Mouse (Mus musculus): ENCODE measurements at regions not wholly inside any gene's neighbourhood (a gene's known extent, or its start where the extent isn't known, plus 50 kb on each side); places are given as distances from the start of the nearest gene placed in this dataset.

DNA sequence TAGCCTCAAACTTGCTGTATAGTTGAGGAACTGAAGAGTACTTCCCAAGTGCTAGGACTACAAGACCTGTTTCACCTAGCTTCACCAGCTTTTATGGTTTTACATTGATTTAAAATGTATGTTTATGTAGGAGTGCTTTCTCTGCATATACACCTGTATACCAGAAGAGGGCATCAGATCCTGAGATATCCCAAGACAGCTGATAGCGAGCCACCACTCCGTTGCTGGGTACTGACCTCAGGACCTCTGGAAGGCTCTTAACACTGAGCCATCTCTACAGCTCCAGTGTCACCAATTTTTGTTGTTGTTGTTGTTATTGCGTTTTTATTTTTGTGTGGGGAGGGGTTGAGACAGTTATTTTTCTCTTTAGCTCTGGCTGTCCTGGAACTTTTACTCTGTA is 55.9 kb upstream of the Ddx3x start:
- no peak for DNase-seq (ENCODE audit: low spot score)

GRCm38 (mm10) chrX:13226429-13226828 is 54.3 kb upstream of the Ddx3x start:
- no peak for DNase-seq (ENCODE audit: low spot score)

GRCm38 (mm10) chrX:13229891-13230614 is 50.7 kb upstream of the Ddx3x start:
- DNase-seq (ENCODE audit: low spot score): peak; percentile 45

GRCm38 (mm10) chrX:13230615-13231179 is 50.1 kb upstream of the Ddx3x start:
- DNase-seq (ENCODE audit: low spot score): peak; percentile 85
